Mouse (Mus musculus): Measurements from ENCODE around the gene Incenp. TPM values are rescaled to one million over a fixed set of nuclear protein-coding genes. Genes with fewer than 3 reads are reported as not detected.
"Not testable (repeated sequence)": the region's sequence is repeated elsewhere in the genome, so short reads cannot be mapped to it uniquely, and the experiment has no call there.

The Incenp gene
- polyA plus RNA-seq, 1 experiment from 2014 or later, result 150 TPM

GRCm38 (mm10) chr19:9933908-9934307, 34.6 kb upstream of the Incenp start:
- no peaks in the 10 kb centered on the region for H3K9me3 ChIP-seq (replicated peaks)
- H3K36me3 ChIP-seq, result no peaks in the 10 kb centered on the region
- no peak overlapping the region for H3K27ac ChIP-seq (replicated peaks)
- H3K4me1 ChIP-seq, result no peaks in the 10 kb centered on the region; the same call in 1 of the 2 replicates
- H3K4me3 ChIP-seq, result no peak overlapping the region
- no peak for DNase-seq (ENCODE audit: low spot score)
- 75% methylated on average over 2 of the region's 2 CpGs for WGBS
- no peaks in the 10 kb centered on the region for H3K27me3 ChIP-seq (ENCODE audit: low read depth, poor library complexity, severe bottlenecking)

DNA sequence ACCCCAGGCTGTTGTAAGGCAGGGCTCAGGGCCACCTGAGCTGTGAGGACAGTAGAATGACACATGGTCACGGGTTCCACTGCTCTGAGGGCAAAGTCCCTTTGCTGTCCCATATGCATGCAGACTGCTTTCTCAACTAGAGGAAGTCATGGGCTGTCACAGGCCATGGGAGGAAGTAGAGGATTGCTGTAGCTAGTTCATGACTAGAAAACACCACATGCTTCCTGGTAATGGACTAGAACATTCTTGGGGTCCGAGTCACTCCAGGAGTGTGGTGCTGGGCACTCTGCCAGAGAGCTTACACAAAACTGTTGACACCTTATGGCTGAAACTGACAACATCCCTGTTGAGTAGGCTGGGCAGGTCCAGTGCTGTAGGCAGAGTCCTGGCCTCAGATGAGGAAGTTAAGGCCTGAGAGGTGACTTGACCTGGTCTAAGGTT, 31.8 kb upstream of the Incenp start:
- not testable (repeated sequence) for H3K4me1 ChIP-seq; H3K9me3 ChIP-seq (replicated peaks); H3K36me3 ChIP-seq; DNase-seq (ENCODE audit: low spot score); H3K27me3 ChIP-seq (ENCODE audit: low read depth, poor library complexity, severe bottlenecking); H3K4me3 ChIP-seq; H3K27ac ChIP-seq (replicated peaks)
- 87% methylated on average over 2 of the region's 2 CpGs for whole genome bisulfite sequencing

GRCm38 (mm10) chr19:9928089-9928488, 28.7 kb upstream of the Incenp start:
- WGBS, result 88% methylated on average over 9 of the region's 9 CpGs
- H3K4me3 ChIP-seq, result no peak overlapping the region
- H3K4me1 ChIP-seq, result peaks cover 18% of the 10 kb centered on the region
- no peak overlapping the region for H3K27ac ChIP-seq (replicated peaks)
- DNase-seq (ENCODE audit: low spot score), result no peak
- H3K27me3 ChIP-seq (ENCODE audit: low read depth, poor library complexity, severe bottlenecking), result no peaks in the 10 kb centered on the region
- no peaks in the 10 kb centered on the region for H3K36me3 ChIP-seq
- no peaks in the 10 kb centered on the region for H3K9me3 ChIP-seq (replicated peaks)

DNA sequence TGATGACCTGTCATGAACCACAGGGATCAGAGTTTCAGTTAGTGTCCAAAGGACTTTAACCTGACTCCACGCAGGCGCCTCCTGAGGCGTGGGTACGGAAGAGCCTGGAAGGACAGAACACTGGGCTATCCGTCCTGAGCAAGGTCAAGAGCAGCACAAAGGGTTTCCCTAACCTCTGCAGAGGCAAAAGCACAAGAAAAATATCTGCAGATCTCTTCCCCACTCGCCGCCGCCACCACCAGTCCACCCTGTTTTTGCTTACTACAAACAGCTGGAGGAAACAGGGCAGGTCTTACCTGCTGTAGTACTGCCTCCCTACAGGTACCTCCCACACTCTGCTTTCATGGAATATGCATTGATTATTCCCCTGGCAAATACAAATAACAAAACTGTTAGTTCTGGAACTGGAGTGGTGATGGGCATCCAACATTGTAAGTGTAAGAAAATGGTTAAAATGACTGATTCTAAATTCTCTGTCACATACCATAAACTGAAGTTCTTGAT, 25.5 kb upstream of the Incenp start:
- 83% methylated on average over 8 of the region's 8 CpGs for WGBS
- no peak for DNase-seq (ENCODE audit: low spot score)
- H3K27ac ChIP-seq (replicated peaks), result no peak overlapping the region
- no peaks in the 10 kb centered on the region for H3K9me3 ChIP-seq (replicated peaks)
- H3K27me3 ChIP-seq (ENCODE audit: low read depth, poor library complexity, severe bottlenecking), result no peaks in the 10 kb centered on the region
- no peak overlapping the region for H3K4me3 ChIP-seq
- peaks cover 44% of the 10 kb centered on the region for H3K4me1 ChIP-seq
- H3K36me3 ChIP-seq, result no peaks in the 10 kb centered on the region

DNA sequence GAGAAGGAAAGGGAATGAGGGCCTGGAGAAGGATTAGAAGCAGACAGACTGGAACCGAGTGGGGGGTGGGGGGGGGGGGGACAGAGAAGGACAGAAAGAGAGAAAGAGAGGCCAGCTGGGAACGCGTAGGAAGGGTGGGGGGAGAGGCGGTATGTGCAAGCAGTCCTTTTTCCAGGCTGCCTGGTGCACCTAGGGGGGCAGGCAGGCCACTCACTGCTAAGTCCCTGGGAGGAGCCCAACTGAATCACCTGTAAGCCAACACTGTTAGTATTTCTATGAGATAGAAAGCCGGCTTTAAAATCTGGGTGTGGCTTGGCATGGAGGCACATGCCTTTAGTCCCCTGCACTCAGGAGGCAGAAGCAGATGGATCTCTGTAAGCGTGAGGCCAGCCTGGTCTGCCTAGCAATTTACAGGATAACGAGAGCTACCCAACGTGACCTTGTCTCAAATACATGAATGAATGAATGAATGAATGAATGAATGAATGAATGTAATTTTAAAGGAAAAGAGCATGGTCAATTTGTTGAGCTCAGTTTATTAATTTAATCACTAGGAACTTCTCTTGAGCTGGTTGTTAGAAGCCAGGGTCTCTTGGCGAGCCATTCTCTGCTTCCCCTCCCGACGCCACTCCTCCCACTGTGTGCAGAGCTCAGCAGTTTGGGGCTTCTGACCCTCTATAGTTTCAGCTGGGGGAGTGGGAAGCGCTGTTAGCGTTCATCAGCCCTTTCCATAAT, 24.9 kb upstream of the Incenp start:
- DNase-seq (ENCODE audit: low spot score), result no peak
- no peaks in the 10 kb centered on the region for H3K36me3 ChIP-seq
- no peaks in the 10 kb centered on the region for H3K9me3 ChIP-seq (replicated peaks)
- H3K4me3 ChIP-seq, result no peak overlapping the region
- H3K27me3 ChIP-seq (ENCODE audit: low read depth, poor library complexity, severe bottlenecking), result no peaks in the 10 kb centered on the region
- peaks cover 44% of the 10 kb centered on the region for H3K4me1 ChIP-seq
- peak overlapping the region; percentile 43; the same call in 1 of the 2 replicates for H3K27ac ChIP-seq (replicated peaks)
- WGBS, result 57% methylated on average over 13 of the region's 13 CpGs

DNA sequence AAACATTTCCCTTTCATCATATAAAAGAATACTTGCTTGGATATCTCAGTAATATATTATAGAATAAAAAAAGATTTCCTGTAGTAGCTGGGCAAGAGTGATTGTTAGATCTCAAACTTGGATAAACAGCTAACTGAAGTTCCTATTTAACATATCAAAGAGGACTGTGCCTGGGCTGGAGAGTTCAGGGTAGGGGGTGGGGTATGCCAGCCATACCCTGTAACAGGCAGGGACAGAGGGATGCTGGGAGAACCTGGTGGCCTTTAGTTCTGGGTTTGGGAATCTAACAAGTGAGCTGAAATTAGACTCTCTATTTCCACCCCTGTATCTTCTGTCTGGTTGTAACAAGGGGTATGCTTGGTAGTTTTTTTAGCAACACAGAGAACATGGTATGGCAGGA, 23.7 kb upstream of the Incenp start:
- Histone ChIP-seq H3K9me3 (replicated peaks) (no peaks in the 10 kb centered on the region), H3K27ac (replicated peaks) (0 out of 2 replicates have a peak overlapping the region, but pooled peaks have one; percentile 2), H3K27me3 (ENCODE audit: low read depth, poor library complexity, severe bottlenecking) (no peaks in the 10 kb centered on the region), H3K4me1 (peaks cover 44% of the 10 kb centered on the region), H3K36me3 (no peaks in the 10 kb centered on the region), H3K4me3 (no peak overlapping the region)
- no peak for DNase-seq (ENCODE audit: low spot score)

DNA sequence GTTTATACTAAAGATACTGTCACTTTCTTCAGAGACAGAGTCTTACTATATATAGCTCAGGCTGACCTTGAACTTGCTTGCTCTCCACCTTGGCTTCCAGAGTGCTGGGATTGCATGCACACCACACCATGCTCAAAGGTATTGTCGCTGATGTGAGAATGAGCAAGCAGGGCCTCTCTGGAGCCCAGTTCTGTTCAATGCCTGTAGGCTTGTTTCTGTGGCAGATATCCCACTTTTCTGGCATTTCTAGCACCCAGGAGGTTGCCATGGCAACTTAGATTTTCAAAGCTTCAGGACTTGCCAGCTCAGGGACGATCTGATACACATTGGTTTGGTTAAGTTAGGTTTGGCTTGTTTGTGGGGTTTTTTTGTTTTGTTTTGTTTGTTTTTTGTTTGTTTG, 22.9 kb upstream of the Incenp start:
- 36% methylated on average over 2 of the region's 2 CpGs for WGBS
- H3K4me3 ChIP-seq, result no peak overlapping the region

GRCm38 (mm10) chr19:9920835-9921784, 21.8 kb upstream of the Incenp start:
- Histone ChIP-seq H3K27ac (replicated peaks) (0 out of 2 replicates have a peak overlapping the region, but pooled peaks have one; percentile 23), H3K27me3 (ENCODE audit: low read depth, poor library complexity, severe bottlenecking) (no peaks in the 10 kb centered on the region), H3K4me3 (no peak overlapping the region), H3K9me3 (replicated peaks) (no peaks in the 10 kb centered on the region), H3K36me3 (no peaks in the 10 kb centered on the region), H3K4me1 (peaks cover 44% of the 10 kb centered on the region)
- 54% methylated on average over 13 of the region's 13 CpGs for WGBS
- no peak for DNase-seq (ENCODE audit: low spot score)

More for the DNA sequence above, 22.9 kb upstream of the Incenp start:
- Histone ChIP-seq H3K27me3 (ENCODE audit: low read depth, poor library complexity, severe bottlenecking) (no peaks in the 10 kb centered on the region), H3K36me3 (no peaks in the 10 kb centered on the region), H3K27ac (replicated peaks) (no peak overlapping the region), H3K9me3 (replicated peaks) (no peaks in the 10 kb centered on the region), H3K4me1 (peaks cover 44% of the 10 kb centered on the region)
- DNase-seq (ENCODE audit: low spot score), result no peak

- H3K27me3 ChIP-seq (ENCODE audit: low read depth, poor library complexity, severe bottlenecking), result no peaks in the 10 kb centered on the region
- no peaks in the 10 kb centered on the region for H3K9me3 ChIP-seq (replicated peaks)
- H3K36me3 ChIP-seq, result no peaks in the 10 kb centered on the region
- no peak overlapping the region for H3K27ac ChIP-seq (replicated peaks)
- WGBS, result 68% methylated on average over 9 of the region's 9 CpGs
- peaks cover 28% of the 10 kb centered on the region for H3K4me1 ChIP-seq
- H3K4me3 ChIP-seq, result no peak overlapping the region
- DNase-seq (ENCODE audit: low spot score), result no peak
Measured at GRCm38 (mm10) chr19:9918176-9918861, 19.0 kb upstream of the Incenp start.

DNA sequence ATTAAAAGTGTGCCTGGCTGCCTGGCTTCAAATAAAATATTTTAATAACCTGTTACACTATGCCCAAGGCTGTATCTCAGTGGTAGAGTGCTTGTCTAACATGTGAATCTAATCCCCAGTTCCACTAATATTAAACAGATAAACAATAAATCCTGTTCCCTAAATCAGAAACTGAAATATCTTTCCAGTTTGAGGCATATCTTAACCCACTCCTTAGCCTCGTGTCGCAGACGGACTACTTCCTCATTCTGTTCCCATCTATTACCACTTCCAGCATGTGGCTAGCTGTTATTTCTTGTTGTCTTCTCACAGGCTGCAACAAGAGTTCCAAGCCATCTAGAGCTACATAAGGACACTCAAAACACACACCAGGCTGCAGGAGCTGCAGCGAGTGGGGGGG, 18.4 kb upstream of the Incenp start:
- no peak overlapping the region for H3K4me3 ChIP-seq
- H3K27me3 ChIP-seq (ENCODE audit: low read depth, poor library complexity, severe bottlenecking), result no peaks in the 10 kb centered on the region
- H3K9me3 ChIP-seq (replicated peaks), result no peaks in the 10 kb centered on the region
- no peak for DNase-seq (ENCODE audit: low spot score)
- WGBS, result 90% methylated on average over 4 of the region's 4 CpGs
- H3K27ac ChIP-seq (replicated peaks), result no peak overlapping the region
- H3K4me1 ChIP-seq, result peaks cover 22% of the 10 kb centered on the region
- H3K36me3 ChIP-seq, result no peaks in the 10 kb centered on the region

GRCm38 (mm10) chr19:9915935-9916334, 16.6 kb upstream of the Incenp start:
- no peaks in the 10 kb centered on the region for H3K9me3 ChIP-seq (replicated peaks)
- no peaks in the 10 kb centered on the region for H3K27me3 ChIP-seq (ENCODE audit: low read depth, poor library complexity, severe bottlenecking)
- H3K4me1 ChIP-seq, result peaks cover 5% of the 10 kb centered on the region
- no peak overlapping the region for H3K27ac ChIP-seq (replicated peaks)
- DNase-seq (ENCODE audit: low spot score), result peak; percentile 72
- H3K4me3 ChIP-seq, result no peak overlapping the region
- H3K36me3 ChIP-seq, result no peaks in the 10 kb centered on the region
- WGBS, result 0% methylated on average over 1 of the region's 1 CpGs

- no peak for DNase-seq (ENCODE audit: low spot score)
- H3K4me1 ChIP-seq, result no peaks in the 10 kb centered on the region
- no peaks in the 10 kb centered on the region for H3K9me3 ChIP-seq (replicated peaks)
- H3K4me3 ChIP-seq, result no peak overlapping the region
- WGBS, result 87% methylated on average over 3 of the region's 3 CpGs
- H3K27me3 ChIP-seq (ENCODE audit: low read depth, poor library complexity, severe bottlenecking), result no peaks in the 10 kb centered on the region
- H3K36me3 ChIP-seq, result no peaks in the 10 kb centered on the region
- no peak overlapping the region for H3K27ac ChIP-seq (replicated peaks)
Measured at GRCm38 (mm10) chr19:9914346-9914745, 15.0 kb upstream of the Incenp start.
